Mouse (Mus musculus) megakaryocyte, embryonic 14.5 days (primary cell): ENCODE data around the gene Nxf1.

ENCODE experiments used
- FLI1 ChIP-seq: IDR thresholded peaks from 2 replicates; pipeline ENCODE4 v1.6.1; 2012; ENCODE audit warnings: low read length, inconsistent platforms, mixed read lengths
- GATA1 ChIP-seq: IDR thresholded peaks from 3 replicates; pipeline ENCODE4 v1.6.1; 2012; ENCODE audit warnings: mixed read lengths, low read length, inconsistent platforms, borderline replicate concordance

GRCm38 (mm10) chr19:8774951-8775421 lies 18.1 kb downstream of the Nxf1 start:
- TF ChIP-seq GATA1 (no peak), FLI1 (no peak)
